Mouse (Mus musculus) megakaryocyte, embryonic 14.5 days (primary cell): ENCODE measurements around the gene Atp5h. TPM values are rescaled to one million over a fixed set of nuclear protein-coding genes. Genes with fewer than 3 reads are reported as not detected.
"Not testable (repeated sequence)": the region's sequence is repeated elsewhere in the genome, so short reads cannot be mapped to it uniquely, and the experiment has no call there.

Experiments used
- H3K27me3 ChIP-seq: replicated peaks from 2 replicates; pipeline ENCODE3; 2012; ENCODE audit warnings: inconsistent platforms
- H3K36me3 ChIP-seq: replicated peaks from 2 replicates; pipeline ENCODE3; 2012; ENCODE audit warnings: low read length, inconsistent platforms, mixed read lengths
- H3K4me1 ChIP-seq: 2 replicates; pipeline ENCODE4 v1.6.1; 2012; ENCODE audit warnings: inconsistent platforms
- H3K4me3 ChIP-seq: replicated peaks from 2 replicates; pipeline ENCODE3; 2012; ENCODE audit warnings: moderate library complexity, mild to moderate bottlenecking, inconsistent platforms
- H3K9me3 ChIP-seq: 2 replicates; pipeline ENCODE4 v1.6.1; 2012; ENCODE audit warnings: inconsistent platforms
- FLI1 ChIP-seq: IDR thresholded peaks from 2 replicates; pipeline ENCODE4 v1.6.1; 2012; ENCODE audit warnings: low read length, inconsistent platforms, mixed read lengths
- GATA1 ChIP-seq: IDR thresholded peaks from 3 replicates; pipeline ENCODE4 v1.6.1; 2012; ENCODE audit warnings: mixed read lengths, low read length, inconsistent platforms, borderline replicate concordance
- polyA plus RNA-seq: library from polyadenylated mRNA; stranded (reverse); fragments of >175 nt; gene quantifications from 2 replicates; pipeline ENCODE4 v1.2.3, GENCODE M21; 2012; ENCODE audit warnings: low replicate concordance; ENCODE audit not compliant: insufficient read depth

Gene Atp5h
- polyA plus RNA-seq: 10.1 and 109 TPM in 2 replicates

DNA sequence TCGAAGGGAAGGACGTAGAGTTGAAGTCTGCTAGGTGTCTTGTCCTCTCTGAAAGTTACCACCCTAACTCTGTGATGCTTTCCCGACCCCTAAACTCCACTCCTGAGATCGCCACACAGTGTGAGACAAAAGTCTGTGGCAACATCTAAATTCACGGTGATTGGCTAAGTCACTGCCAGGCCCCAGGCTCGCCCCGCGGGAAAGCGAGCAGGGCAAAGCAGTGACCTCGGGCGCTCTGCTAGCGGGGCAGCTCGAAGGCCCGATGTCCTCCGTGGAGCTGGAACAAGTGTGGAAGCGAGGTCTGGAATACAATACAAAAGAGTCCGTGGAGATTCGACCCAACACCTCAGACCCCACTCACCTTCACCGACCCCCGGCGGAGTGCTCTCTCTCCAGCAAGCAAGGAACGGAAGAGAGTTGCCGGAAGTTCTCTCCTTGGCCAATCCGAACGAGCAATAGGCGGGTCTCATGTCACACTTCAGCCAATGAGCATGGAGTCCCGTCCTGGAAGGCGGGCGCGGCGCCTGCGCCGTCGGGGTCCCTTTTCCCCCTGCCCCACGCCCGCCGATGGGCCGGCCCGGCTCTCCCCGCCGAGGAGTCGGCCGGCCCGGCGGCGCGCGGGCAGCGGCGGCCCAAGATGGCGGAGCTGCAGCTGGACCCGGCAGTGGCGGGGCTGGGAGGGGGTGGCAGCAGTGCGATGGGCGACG lies at the start of gene Atp5h, which contains the start of gene Kctd2:
Gene Atp5h (minus strand): TSS at position 432 of the 707 bp plus-strand sequence.
Gene Kctd2 (plus strand): TSS at position 598 of the 707 bp plus-strand sequence.
- TF ChIP-seq FLI1 (no peak), GATA1 (no peak)
- no peaks in the 10 kb centered on the region for H3K27me3 ChIP-seq
- peak within 1 kb of the TSS; percentile 97 for H3K4me3 ChIP-seq
- H3K4me1 ChIP-seq: peaks cover 54% of the 10 kb centered on the region
- H3K36me3 ChIP-seq: peaks cover 49% of the 10 kb centered on the region
- H3K9me3 ChIP-seq: no peaks in the 10 kb centered on the region

GRCm38 (mm10) chr11:115467217-115467618 lies 47.5 kb upstream of the Atp5h start:
- H3K4me1 ChIP-seq: peaks cover 3% of the 10 kb centered on the region; the same call in 1 of the 2 replicates
- TF ChIP-seq FLI1: no peak
- no peak for TF ChIP-seq GATA1
- peaks cover 65% of the 10 kb centered on the region for H3K27me3 ChIP-seq
- no peak overlapping the region for H3K4me3 ChIP-seq
- H3K9me3 ChIP-seq: peaks cover 10% of the 10 kb centered on the region
- H3K36me3 ChIP-seq: no peaks in the 10 kb centered on the region

DNA sequence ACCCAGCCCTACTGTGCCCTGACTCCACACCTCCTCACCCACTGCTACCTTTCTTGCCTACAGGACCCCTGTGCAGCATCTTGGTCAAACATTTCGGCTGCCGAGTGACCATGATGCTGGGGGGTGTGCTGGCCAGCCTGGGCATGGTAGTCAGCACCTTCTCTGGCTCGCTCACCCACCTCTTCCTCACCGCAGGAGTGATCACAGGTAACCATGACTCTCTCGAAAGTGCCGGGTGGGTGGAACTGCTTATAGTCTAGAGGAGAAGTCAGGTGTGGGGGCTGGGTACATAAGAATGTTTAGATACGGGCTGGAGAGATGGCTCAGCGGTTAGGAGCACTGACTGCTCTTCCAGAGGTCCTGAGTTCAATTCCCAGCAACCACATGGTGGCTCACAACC lies 45.1 kb upstream of the Atp5h start:
- H3K27me3 ChIP-seq: peaks cover 71% of the 10 kb centered on the region
- no peak overlapping the region for H3K4me3 ChIP-seq
- H3K36me3 ChIP-seq: no peaks in the 10 kb centered on the region
- peaks cover 8% of the 10 kb centered on the region for H3K9me3 ChIP-seq
- peaks cover 3% of the 10 kb centered on the region; the same call in 1 of the 2 replicates for H3K4me1 ChIP-seq
- TF ChIP-seq GATA1: no peak
- no peak for TF ChIP-seq FLI1

DNA sequence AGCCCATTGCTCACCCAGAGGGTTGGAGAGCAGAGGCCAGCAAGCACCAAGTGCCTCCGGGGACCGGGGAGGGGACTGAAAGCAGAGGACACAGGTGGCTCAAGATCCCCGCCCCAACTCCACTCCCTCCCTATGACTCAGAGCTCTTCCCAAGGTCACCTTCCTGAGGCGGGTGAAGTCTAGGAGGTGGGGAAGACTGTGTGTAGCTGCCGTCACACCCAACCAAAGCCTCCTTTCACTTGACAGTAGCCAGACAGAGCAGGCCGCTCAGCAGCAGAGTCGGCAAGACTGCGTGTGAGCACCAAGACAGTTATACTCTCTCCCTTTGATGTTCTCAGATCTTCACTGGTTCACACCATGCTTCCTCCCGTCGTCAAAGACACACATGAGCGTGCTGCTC lies 43.6 kb upstream of the Atp5h start:
- Histone ChIP-seq H3K4me1 (peaks cover 3% of the 10 kb centered on the region; the same call in 1 of the 2 replicates), H3K36me3 (no peaks in the 10 kb centered on the region), H3K9me3 (peaks cover 4% of the 10 kb centered on the region), H3K4me3 (no peak overlapping the region), H3K27me3 (peaks cover 72% of the 10 kb centered on the region)
- TF ChIP-seq GATA1 (no peak), FLI1 (no peak)

DNA sequence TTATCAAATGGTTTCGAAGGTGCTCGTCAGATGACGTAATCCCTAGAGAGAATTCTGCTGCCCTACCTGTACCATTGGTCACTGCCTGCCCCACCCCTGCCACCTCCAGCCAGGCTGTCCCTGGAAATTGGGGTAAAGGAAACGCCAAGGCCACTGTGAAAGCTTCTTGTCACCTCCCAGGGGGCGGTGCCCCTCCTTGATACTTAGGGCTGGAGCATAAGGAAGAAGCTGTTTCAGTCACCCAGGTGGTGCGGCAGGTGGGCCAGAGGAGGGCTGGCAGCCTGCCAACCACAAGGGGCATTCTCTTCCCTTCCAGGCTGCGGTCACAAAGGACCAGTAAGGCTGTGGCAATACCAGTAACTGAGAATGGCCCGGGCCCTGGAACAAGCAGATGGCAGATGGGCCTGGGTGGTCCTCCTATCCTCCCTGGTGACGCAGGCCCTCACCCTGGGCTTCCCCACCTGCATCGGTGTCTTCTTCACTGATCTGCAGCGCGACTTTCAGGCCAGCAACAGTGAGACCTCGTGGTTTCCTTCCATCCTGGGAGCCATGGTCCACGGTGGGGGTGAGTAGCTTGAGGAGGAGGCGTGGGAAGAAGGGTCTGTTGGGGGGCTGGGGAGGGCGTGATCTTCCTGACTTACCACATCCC lies 42.6 kb upstream of the Atp5h start, which contains the start of gene Slc16a5:
Gene Slc16a5 (plus strand): TSS at position 232 of the 649 bp plus-strand sequence.
- Histone ChIP-seq H3K9me3 (peaks cover 4% of the 10 kb centered on the region), H3K36me3 (no peaks in the 10 kb centered on the region), H3K4me1 (peaks cover 7% of the 10 kb centered on the region), H3K4me3 (no peak within 1 kb of the TSS), H3K27me3 (peaks cover 72% of the 10 kb centered on the region)
- TF ChIP-seq FLI1: no peak
- TF ChIP-seq GATA1: no peak

DNA sequence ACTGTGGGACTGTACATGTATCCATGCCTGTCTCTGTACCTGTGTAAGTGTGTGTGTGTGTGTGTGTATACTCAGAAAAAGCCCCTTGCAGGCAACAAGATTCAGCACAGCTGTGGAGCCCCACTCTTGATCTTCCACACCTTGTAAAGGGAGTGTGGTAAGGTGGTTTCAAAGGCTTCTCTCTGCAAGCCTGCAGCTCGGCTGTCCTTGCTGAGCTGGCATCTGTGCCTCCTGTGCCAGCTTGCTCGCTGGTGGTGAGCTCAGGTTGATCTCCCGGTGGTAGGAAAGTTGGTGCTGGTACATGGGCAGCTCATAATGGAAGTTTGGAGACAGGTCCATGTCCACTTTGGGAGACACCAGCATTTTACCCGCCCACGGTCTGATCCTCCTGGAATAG lies 42.1 kb upstream of the Atp5h start:
- Histone ChIP-seq H3K36me3 (no peaks in the 10 kb centered on the region), H3K27me3 (peaks cover 72% of the 10 kb centered on the region), H3K4me3 (no peak overlapping the region), H3K4me1 (peaks cover 7% of the 10 kb centered on the region), H3K9me3 (peaks cover 4% of the 10 kb centered on the region)
- TF ChIP-seq GATA1: no peak

- Histone ChIP-seq H3K36me3 (no peaks in the 10 kb centered on the region), H3K4me3 (no peak overlapping the region), H3K27me3 (peaks cover 71% of the 10 kb centered on the region), H3K9me3 (peaks cover 9% of the 10 kb centered on the region), H3K4me1 (peaks cover 7% of the 10 kb centered on the region; the same call in 1 of the 2 replicates)
- no peak for TF ChIP-seq GATA1
- TF ChIP-seq FLI1: no peak
These were observed 41.2 kb upstream of the Atp5h start for GRCm38 (mm10) chr11:115460976-115461375.

- H3K27me3 ChIP-seq: peaks cover 66% of the 10 kb centered on the region
- H3K36me3 ChIP-seq: no peaks in the 10 kb centered on the region
- TF ChIP-seq GATA1 (no peak), FLI1 (no peak)
- no peak overlapping the region for H3K4me3 ChIP-seq
- peaks cover 26% of the 10 kb centered on the region for H3K9me3 ChIP-seq
- H3K4me1 ChIP-seq: peaks cover 7% of the 10 kb centered on the region; the same call in 1 of the 2 replicates
These were observed 37.6 kb upstream of the Atp5h start for GRCm38 (mm10) chr11:115457405-115457804.

- H3K9me3 ChIP-seq: peaks cover 26% of the 10 kb centered on the region
- H3K27me3 ChIP-seq: peaks cover 68% of the 10 kb centered on the region
- peaks cover 13% of the 10 kb centered on the region; the same call in 1 of the 2 replicates for H3K4me1 ChIP-seq
- no peaks in the 10 kb centered on the region for H3K36me3 ChIP-seq
- TF ChIP-seq FLI1: no peak
- no peak for TF ChIP-seq GATA1
- no peak overlapping the region for H3K4me3 ChIP-seq
These were observed 36.4 kb upstream of the Atp5h start for GRCm38 (mm10) chr11:115456182-115456581.

DNA sequence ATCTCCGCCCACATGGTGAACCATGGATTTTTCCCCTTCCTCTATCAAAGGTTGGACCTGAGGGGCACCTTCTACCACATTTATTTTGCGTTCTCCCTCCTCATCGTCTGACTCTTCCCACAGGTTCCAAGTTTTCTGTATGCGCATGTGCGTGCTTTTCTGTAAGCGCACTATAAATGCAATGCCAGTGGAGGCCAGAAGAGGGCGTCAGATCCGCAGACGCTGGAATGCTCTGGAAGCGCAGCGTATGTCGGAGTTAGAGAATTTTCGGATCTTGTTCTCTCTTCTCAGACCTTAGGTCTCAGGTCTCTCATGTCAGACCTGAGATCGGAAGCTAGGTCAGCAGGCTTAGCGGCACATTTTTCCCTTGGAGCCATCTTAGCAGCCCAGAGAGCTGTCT lies 35.9 kb upstream of the Atp5h start:
- TF ChIP-seq GATA1: no peak
- no peak for TF ChIP-seq FLI1
- peaks cover 23% of the 10 kb centered on the region for H3K9me3 ChIP-seq
- H3K27me3 ChIP-seq: peaks cover 70% of the 10 kb centered on the region
- H3K4me1 ChIP-seq: peaks cover 13% of the 10 kb centered on the region; the same call in 1 of the 2 replicates
- no peak overlapping the region for H3K4me3 ChIP-seq
- H3K36me3 ChIP-seq: no peaks in the 10 kb centered on the region

GRCm38 (mm10) chr11:115454822-115455221 lies 35.1 kb upstream of the Atp5h start:
- peaks cover 19% of the 10 kb centered on the region for H3K4me1 ChIP-seq
- H3K27me3 ChIP-seq: peaks cover 74% of the 10 kb centered on the region
- H3K4me3 ChIP-seq, H3K36me3 ChIP-seq: not testable (repeated sequence)
- H3K9me3 ChIP-seq: peaks cover 23% of the 10 kb centered on the region
